Mouse (Mus musculus) lung, postnatal 10 days (tissue): ENCODE results near the gene Cldn34b2.
"Not testable (repeated sequence)": the region's sequence is repeated elsewhere in the genome, so short reads cannot be mapped to it uniquely, and the experiment has no call there.

Experiments
- DNase-seq: peaks from one replicate; pipeline ENCODE4 v3.0.0; 2021

Cldn34b2 gene

DNA sequence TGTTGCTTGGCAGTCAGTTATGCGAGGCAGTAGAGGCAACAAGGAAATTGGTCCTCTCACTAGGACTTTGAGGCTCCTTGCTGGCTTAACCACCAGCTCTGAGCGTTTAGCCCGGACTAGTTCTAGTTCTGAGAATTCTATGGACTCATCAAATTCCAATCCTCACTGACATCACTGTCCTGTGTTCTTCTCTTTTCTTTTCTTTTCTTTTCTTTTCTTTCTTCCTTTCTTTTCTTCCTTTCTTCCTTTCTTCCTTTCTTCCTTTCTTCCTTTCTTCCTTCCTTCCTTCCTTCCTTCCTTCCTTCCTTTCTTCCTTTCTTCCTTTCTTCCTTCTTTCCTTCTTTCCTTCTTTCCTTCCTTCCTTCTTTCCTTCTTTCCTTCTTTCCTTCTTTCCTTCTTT, at the start of gene Cldn34b2:
Gene Cldn34b2 (minus strand): TSS at position 101 of the 400 bp plus-strand sequence.
- not testable (repeated sequence) for DNase-seq

DNA sequence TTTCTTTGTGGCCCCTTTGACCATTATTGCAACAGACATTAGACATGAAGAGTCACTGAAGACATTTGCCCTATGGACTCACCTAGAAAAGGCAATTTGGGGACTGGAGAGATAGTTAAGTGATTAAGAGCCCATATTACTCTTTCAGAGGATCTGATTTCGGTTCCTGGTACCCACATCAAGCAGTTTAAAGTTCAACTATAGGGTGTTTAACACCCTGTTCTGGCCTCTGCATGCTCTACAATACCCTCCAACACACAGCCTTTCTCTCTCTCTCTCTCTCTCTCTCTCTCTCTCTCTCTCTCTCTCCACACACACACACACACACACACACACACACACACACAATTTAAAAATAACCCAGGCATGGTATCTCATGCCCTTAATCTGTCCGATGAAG, 49.4 kb upstream of the Cldn34b2 start:
- no peak for DNase-seq

GRCm38 (mm10) chrX:155177230-155177629, 49.0 kb upstream of the Cldn34b2 start:
- no peak for DNase-seq

DNA sequence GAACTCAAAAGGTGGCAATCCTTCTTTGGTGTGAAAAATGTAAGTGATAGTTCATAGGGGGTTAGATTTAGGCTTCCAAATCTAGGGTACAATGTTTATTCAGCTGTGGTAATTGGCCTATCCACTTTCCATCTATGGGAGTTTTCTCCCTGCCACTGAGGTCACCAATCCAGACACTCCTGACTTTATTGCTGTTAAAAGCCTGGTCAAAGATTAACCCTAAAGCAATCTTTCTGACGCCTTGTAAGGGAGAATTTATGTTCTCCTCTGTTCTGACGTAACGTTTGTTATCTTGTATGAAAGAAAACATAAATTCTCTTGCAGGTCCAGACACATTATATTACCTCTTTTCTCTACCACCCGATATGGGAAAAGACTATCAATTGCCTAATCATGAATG, 47.4 kb upstream of the Cldn34b2 start:
- no peak for DNase-seq

GRCm38 (mm10) chrX:155172310-155172709, 44.1 kb upstream of the Cldn34b2 start:
- DNase-seq = no peak

- DNase-seq = no peak
These were observed 43.5 kb upstream of the Cldn34b2 start for GRCm38 (mm10) chrX:155171754-155172153.

DNA sequence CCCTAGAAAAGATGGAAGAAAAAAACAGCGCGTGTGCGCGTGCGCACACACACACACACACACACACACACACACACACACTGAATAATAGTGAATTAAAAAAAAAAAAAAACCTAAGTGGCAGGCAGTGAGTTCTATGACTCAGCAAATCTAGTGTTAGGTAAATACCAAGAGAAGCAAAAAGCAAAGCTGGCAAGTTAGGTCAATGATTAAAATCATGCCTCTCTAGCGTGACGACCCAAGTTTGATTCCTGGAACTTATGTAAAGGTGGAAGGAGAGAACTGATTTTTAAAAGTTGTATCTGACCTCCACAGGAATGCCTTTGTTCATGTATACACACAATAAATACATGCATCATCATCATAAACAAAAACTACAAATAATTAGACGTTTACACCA, 41.7 kb upstream of the Cldn34b2 start:
- no peak for DNase-seq

DNA sequence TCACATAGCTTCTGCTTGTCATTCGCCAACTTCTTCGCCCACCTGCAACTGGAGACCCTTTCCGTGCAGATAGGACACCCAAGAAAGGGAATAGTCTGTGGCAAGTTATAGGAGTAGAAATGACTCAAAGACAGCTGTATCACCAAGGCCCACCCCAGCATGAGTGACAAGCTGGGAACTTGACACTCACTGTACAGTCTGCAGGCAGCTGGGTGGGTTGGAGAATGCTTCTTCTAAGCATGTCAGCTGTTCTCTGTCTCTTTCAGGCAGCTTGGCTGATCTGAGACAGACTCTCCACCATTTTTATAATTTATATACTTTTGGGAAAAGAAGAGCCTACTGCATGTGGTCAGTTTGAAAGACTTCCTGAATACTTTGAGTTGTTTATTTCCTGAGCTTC, 39.5 kb upstream of the Cldn34b2 start:
- DNase-seq = no peak

- DNase-seq = no peak
These were observed 38.1 kb upstream of the Cldn34b2 start for GRCm38 (mm10) chrX:155166313-155166712.

DNA sequence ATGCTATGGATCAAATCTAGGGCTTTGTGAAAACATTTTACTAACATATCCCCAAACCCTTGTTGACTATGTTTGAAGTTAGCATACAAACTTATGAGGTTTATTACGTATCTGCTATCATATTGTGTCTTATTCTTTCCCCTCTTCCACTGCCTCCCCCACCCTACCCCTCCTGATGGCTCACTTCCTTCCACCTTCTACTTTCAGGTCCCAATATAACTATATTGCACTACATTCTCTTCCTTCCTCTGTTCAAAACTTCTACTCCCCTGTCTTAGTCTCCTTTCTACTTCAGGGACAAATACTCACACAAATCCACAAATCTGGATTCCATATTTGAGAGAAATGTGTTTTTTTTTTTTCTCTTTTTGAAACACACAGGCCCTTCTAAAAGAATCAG, 35.3 kb upstream of the Cldn34b2 start:
- no peak for DNase-seq

DNA sequence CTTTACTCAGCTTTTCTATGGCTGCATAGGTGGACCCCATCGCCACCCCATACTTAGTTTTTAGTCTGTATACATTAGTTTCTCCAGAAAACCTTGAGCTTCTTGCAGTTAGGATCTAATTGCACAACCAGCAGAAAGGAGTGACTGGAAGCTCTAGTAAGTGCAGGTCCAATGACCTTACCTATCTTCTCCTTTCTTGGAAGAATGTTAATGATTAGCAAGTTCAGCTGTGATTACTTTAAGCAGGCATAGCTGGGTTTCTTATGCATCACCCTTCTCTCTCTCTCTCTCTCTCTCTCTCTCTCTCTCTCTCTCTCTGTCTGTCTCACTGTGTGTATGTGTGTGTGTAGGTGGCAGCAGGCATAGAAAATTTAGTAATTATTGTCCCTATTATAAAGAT, 23.7 kb upstream of the Cldn34b2 start:
- DNase-seq = no peak

DNA sequence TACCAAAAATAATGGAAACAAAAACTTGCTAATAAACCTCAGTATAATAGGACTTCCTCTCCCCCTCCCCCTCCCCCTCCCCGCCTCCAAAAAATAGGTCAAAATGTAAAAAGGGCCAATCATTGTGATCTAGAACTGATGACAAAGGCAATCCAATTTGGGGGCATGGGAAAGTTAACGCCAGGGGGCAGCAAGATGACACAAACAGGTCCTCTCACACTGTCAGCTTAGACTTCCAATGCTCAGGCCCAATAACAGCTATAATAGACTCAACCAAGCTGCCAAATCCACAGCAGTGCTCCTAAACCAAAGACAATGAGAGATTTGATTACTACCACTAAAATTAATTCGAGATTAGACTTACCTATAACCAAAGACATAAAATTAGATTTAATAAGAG, 16.5 kb upstream of the Cldn34b2 start:
- DNase-seq = peak; percentile 73

DNA sequence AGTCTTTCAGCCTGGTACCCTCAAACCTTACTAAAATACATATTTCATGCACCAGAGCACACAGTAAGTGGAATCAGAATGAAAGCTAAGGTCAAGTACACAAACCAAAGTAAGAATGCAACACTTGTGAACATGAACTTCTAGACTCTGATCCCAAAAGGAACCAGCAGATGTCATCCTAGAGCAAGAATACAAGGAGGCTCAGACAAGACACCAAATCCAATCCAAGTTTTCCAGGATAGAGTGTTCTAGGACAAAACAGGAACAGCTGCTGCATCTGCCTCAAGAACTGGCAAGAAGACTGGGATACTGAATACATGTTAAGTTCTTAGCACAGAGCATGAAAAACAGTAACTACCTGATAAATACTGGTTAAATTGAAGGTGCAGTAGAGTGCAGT, 30.2 kb downstream of the Cldn34b2 start:
- DNase-seq = peak; percentile 18

DNA sequence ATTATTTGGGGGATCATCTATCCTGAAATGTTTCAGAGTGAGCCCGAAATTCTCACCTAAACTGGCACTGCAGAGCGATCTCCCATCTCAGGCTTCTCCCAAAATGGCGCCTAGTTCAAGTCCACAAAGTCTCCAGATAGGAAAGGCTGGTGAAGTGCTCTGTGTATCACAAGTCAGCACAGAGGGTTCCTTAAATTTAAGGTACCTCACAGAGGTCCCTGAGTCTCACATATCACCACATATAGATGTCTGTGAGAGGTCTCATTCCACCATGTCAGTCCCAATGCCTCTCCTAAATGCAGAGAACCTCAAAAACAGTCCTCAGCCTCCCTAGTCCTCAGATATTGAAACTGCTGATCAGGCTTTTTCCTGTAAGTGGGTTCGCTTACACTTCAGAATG, 34.6 kb downstream of the Cldn34b2 start, which contains the start of gene Magea2:
Gene Magea2 (minus strand): TSS at position 101 of the 400 bp plus-strand sequence.
- not testable (repeated sequence) for DNase-seq

DNA sequence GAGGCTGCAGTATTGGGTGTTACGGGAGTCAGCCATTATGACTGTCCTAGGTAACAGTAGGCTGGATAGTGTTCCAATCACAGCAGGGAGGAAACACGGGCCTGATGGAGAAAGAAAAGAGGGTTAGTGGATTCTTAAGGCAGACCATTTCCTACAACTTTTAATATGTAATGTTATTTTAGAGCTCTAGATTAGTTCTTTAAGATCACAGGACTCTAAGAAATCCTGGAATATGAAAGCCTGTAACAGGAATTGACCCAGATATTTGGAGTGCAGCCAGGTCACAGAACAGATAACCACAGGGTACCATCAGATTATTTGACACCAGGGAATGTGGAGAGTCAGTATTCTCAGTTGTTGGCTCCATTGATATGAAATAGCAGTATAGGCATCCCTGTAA, 38.5 kb downstream of the Cldn34b2 start, which contains the start of gene Magea1:
Gene Magea1 (minus strand): TSS at position 101 of the 400 bp plus-strand sequence.
- not testable (repeated sequence) for DNase-seq
